Mouse (Mus musculus): ENCODE measurements at regions not wholly inside any gene's neighbourhood (a gene's known extent, or its start where the extent isn't known, plus 50 kb on each side); places are given as distances from the start of the nearest gene placed in this dataset.

DNA sequence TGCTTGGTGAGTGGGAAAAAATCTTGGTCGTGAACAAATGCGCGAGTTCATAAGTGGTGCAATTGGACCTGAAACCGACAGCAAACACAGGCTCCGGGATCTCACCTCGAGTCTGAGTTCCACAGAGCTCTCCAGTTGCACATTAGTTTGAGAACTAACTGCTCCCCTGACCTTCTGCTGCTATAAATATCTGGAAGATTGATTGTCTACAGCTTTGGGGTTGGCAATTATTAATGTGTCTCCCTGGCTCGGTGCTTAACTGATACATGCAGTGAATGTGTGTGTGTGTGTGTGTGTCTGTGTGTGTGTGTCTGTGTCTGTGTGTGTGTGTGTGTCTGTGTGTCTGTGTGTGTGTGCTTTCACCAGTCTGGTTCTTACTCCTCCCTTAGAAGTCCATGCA is 107.4 kb upstream of the Phyhipl start:
- H3K4me3 ChIP-seq (replicated peaks; ENCODE audit: low read length), result no peak overlapping the region
- H3K4me1 ChIP-seq (ENCODE audit: control insufficient read depth, insufficient read depth, low read length), result no peaks in the 10 kb centered on the region
- no peak overlapping the region for H3K9ac ChIP-seq (ENCODE audit: low read length)
- no peaks in the 10 kb centered on the region for H3K9me3 ChIP-seq (replicated peaks; ENCODE audit: control insufficient read depth, low read length)
- no peaks in the 10 kb centered on the region for H3K27me3 ChIP-seq (ENCODE audit: control insufficient read depth, insufficient read depth, low read length)
- H3K27ac ChIP-seq (ENCODE audit: low read length), result no peak overlapping the region
- 17% methylated on average over 7 of the region's 7 CpGs for WGBS
- ATAC-seq (ENCODE audit: insufficient read depth, low FRiP score), result peak; percentile 60; the same call in 1 of the 2 replicates
- no peaks in the 10 kb centered on the region for H3K36me3 ChIP-seq (ENCODE audit: control insufficient read depth, insufficient read depth, low read length)
- no peak overlapping the region for H3K4me2 ChIP-seq (ENCODE audit: low read depth, low read length)

DNA sequence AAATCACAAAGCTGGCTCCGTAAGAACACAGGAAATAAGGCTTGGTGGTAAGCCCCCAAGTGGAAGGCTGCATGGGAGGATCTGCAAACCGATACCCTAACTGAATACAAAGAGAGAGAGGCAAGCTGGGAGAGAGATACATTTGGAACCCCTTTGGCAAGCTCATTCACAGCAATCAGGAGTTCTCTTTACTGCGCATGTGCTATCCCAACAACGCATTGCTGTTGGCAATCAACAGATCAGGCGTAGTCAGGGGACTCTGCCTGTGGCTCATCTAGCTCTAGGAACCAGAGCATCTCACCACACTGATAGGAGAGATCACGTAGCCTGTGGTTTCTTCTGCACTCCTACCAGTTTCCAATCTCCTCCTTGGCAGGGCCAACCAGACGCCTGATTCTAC is 103.9 kb upstream of the Phyhipl start:
- no peak overlapping the region for H3K4me2 ChIP-seq (ENCODE audit: low read depth, low read length)
- no peak for ATAC-seq (ENCODE audit: insufficient read depth, low FRiP score)
- WGBS, result 77% methylated on average over 7 of the region's 7 CpGs
- H3K9me3 ChIP-seq (replicated peaks; ENCODE audit: control insufficient read depth, low read length), result no peaks in the 10 kb centered on the region
- no peaks in the 10 kb centered on the region for H3K27me3 ChIP-seq (ENCODE audit: control insufficient read depth, insufficient read depth, low read length)
- no peak overlapping the region for H3K4me3 ChIP-seq (replicated peaks; ENCODE audit: low read length)
- no peak overlapping the region for H3K27ac ChIP-seq (ENCODE audit: low read length)
- H3K36me3 ChIP-seq (ENCODE audit: control insufficient read depth, insufficient read depth, low read length), result no peaks in the 10 kb centered on the region
- H3K4me1 ChIP-seq (ENCODE audit: control insufficient read depth, insufficient read depth, low read length), result no peaks in the 10 kb centered on the region
- H3K9ac ChIP-seq (ENCODE audit: low read length), result no peak overlapping the region

DNA sequence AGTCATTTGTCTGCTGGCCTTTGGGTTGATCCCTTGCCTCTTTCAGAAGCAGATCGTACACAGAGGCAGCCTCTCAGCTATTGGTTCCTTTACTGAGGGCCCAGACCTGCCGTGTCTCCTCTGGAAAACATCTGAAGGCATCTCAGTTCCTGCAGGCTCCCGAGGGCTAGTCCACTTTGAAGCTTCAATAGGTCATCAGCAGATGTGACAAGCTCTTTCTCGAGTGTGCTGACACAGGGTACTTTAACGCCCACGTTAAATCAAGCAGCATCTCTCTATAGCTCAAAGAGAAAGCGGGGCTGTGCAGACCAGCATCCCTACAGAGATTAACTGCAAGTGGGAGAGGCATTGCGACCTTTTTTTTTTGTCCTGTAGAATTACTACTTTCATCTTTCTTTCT is 96.0 kb upstream of the Phyhipl start:
- H3K9me3 ChIP-seq (replicated peaks; ENCODE audit: control insufficient read depth, low read length), result no peaks in the 10 kb centered on the region
- H3K4me2 ChIP-seq (ENCODE audit: low read depth, low read length), result no peak overlapping the region
- H3K4me1 ChIP-seq (ENCODE audit: control insufficient read depth, insufficient read depth, low read length), result no peaks in the 10 kb centered on the region
- H3K9ac ChIP-seq (ENCODE audit: low read length), result no peak overlapping the region
- no peak for ATAC-seq (ENCODE audit: insufficient read depth, low FRiP score)
- no peak overlapping the region for H3K4me3 ChIP-seq (replicated peaks; ENCODE audit: low read length)
- WGBS, result 58% methylated on average over 8 of the region's 8 CpGs
- H3K27ac ChIP-seq (ENCODE audit: low read length), result no peak overlapping the region
- no peaks in the 10 kb centered on the region for H3K36me3 ChIP-seq (ENCODE audit: control insufficient read depth, insufficient read depth, low read length)
- H3K27me3 ChIP-seq (ENCODE audit: control insufficient read depth, insufficient read depth, low read length), result no peaks in the 10 kb centered on the region

DNA sequence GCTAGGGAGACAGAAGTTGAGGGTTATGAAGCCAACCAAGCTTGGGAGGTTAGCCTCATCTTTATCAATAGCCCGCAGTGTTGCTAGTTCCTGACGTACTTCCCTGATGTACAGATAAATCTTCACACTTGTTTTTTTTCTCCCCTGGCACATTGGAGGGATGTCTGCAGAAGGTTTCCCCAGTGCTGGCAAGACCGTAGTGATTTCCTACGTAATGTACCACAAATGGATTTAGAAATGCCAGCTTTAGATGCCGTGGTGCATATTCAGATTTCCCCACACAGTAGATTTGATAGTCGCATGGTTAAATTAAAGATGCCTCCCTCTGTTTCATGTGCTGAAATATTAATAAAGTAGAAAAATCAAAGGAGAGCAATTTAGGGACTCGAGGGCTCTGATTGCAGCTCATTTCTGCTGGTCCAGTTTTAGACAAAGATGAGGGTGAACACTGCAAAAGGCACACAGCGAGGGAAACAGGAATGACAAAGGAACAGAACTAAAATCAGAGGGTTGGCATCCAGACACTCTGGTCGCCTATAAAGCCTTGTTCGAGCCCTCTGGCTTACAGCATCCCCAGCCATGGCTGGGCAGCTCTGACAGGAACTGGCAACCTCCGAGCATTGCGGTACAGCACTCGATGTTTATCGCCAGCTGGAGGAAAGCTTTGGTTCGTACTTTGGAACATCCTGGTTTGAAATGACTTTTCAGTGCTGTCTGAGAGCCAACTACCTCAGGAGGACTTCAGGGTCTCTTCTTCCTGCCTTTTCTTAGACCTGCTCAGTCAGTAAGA is 94.8 kb upstream of the Phyhipl start:
- Histone ChIP-seq H3K36me3 (ENCODE audit: control insufficient read depth, insufficient read depth, low read length) (no peaks in the 10 kb centered on the region), H3K27me3 (ENCODE audit: control insufficient read depth, insufficient read depth, low read length) (no peaks in the 10 kb centered on the region), H3K4me3 (replicated peaks; ENCODE audit: low read length) (no peak overlapping the region), H3K4me1 (ENCODE audit: control insufficient read depth, insufficient read depth, low read length) (no peaks in the 10 kb centered on the region), H3K9me3 (replicated peaks; ENCODE audit: control insufficient read depth, low read length) (no peaks in the 10 kb centered on the region), H3K9ac (ENCODE audit: low read length) (no peak overlapping the region), H3K27ac (ENCODE audit: low read length) (no peak overlapping the region), H3K4me2 (ENCODE audit: low read depth, low read length) (no peak overlapping the region)
- no peak for ATAC-seq (ENCODE audit: insufficient read depth, low FRiP score)
- WGBS, result 84% methylated on average over 15 of the region's 15 CpGs

DNA sequence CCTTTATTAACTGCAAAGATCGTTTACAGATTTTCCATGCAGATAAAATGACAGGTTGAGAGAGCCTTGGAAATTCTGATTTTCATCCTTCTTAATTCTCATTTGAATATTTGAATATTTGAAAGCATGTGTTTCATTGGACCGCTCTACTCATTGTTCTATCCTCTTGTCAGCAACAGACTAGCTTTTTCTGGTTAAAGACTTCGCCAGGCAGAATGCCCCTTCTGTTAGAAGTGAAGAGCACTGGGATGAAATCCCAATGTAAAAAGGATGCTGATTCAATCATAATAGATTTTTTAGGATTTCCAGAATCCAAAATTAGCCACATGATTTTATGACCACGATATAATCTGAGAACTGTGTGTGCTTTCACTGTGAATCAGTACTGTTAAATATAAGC is 90.8 kb upstream of the Phyhipl start:
- no peak overlapping the region for H3K9ac ChIP-seq (ENCODE audit: low read length)
- WGBS, result 82% methylated on average over 4 of the region's 4 CpGs
- no peaks in the 10 kb centered on the region for H3K4me1 ChIP-seq (ENCODE audit: control insufficient read depth, insufficient read depth, low read length)
- no peak overlapping the region for H3K4me3 ChIP-seq (replicated peaks; ENCODE audit: low read length)
- no peak overlapping the region for H3K4me2 ChIP-seq (ENCODE audit: low read depth, low read length)
- H3K36me3 ChIP-seq (ENCODE audit: control insufficient read depth, insufficient read depth, low read length), result no peaks in the 10 kb centered on the region
- no peaks in the 10 kb centered on the region for H3K9me3 ChIP-seq (replicated peaks; ENCODE audit: control insufficient read depth, low read length)
- H3K27me3 ChIP-seq (ENCODE audit: control insufficient read depth, insufficient read depth, low read length), result no peaks in the 10 kb centered on the region
- no peak overlapping the region for H3K27ac ChIP-seq (ENCODE audit: low read length)
- ATAC-seq (ENCODE audit: insufficient read depth, low FRiP score), result no peak

DNA sequence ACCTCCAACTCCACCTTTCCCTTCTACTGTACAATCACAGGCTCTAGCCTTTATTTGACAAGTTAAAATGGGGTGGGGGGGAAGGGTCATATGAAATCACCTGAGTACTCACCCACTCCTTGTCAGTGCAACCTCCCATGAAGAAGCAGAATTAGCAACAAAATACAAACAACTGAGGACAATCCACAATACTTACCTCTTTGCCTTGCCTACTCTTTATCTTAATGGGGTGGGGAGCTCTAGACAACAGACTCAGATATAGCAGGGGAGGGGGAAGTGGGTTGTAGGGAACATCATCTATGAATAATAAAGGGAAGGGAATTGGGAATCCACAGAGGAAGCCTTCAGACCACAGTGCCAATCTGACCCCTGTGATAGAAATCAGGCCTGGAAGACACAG is 86.1 kb upstream of the Phyhipl start:
- H3K4me1 ChIP-seq (ENCODE audit: control insufficient read depth, insufficient read depth, low read length), result no peaks in the 10 kb centered on the region
- H3K4me2 ChIP-seq (ENCODE audit: low read depth, low read length), result no peak overlapping the region
- H3K9me3 ChIP-seq (replicated peaks; ENCODE audit: control insufficient read depth, low read length), result no peaks in the 10 kb centered on the region
- no peaks in the 10 kb centered on the region for H3K36me3 ChIP-seq (ENCODE audit: control insufficient read depth, insufficient read depth, low read length)
- H3K27me3 ChIP-seq (ENCODE audit: control insufficient read depth, insufficient read depth, low read length), result no peaks in the 10 kb centered on the region
- no peak overlapping the region for H3K4me3 ChIP-seq (replicated peaks; ENCODE audit: low read length)
- H3K27ac ChIP-seq (ENCODE audit: low read length), result no peak overlapping the region
- no peak overlapping the region for H3K9ac ChIP-seq (ENCODE audit: low read length)
- no peak for ATAC-seq (ENCODE audit: insufficient read depth, low FRiP score)

DNA sequence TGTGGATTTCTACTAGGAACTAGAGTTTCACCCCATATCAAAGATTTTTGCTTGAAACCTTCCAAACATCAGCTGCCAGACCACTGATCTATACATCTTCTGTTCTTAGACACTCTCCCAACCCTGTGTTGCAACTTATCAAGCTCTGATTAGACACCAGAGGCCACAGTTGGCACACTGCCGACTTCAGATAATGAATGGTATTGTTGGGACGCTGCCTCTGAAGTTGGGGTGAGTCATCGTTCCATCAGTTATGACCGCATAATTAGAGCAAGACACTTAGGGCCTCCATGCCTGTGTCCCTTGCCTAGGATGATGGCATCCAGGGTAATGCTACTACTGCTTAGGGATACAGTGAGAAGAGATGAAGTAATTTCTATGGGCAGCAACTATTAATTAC is 84.3 kb upstream of the Phyhipl start:
- no peaks in the 10 kb centered on the region for H3K27me3 ChIP-seq (ENCODE audit: control insufficient read depth, insufficient read depth, low read length)
- no peaks in the 10 kb centered on the region for H3K36me3 ChIP-seq (ENCODE audit: control insufficient read depth, insufficient read depth, low read length)
- no peak overlapping the region for H3K9ac ChIP-seq (ENCODE audit: low read length)
- 67% methylated on average over 4 of the region's 4 CpGs for WGBS
- no peak overlapping the region for H3K27ac ChIP-seq (ENCODE audit: low read length)
- no peaks in the 10 kb centered on the region for H3K9me3 ChIP-seq (replicated peaks; ENCODE audit: control insufficient read depth, low read length)
- H3K4me2 ChIP-seq (ENCODE audit: low read depth, low read length), result no peak overlapping the region
- no peak overlapping the region for H3K4me3 ChIP-seq (replicated peaks; ENCODE audit: low read length)
- no peak for ATAC-seq (ENCODE audit: insufficient read depth, low FRiP score)
- no peaks in the 10 kb centered on the region for H3K4me1 ChIP-seq (ENCODE audit: control insufficient read depth, insufficient read depth, low read length)

DNA sequence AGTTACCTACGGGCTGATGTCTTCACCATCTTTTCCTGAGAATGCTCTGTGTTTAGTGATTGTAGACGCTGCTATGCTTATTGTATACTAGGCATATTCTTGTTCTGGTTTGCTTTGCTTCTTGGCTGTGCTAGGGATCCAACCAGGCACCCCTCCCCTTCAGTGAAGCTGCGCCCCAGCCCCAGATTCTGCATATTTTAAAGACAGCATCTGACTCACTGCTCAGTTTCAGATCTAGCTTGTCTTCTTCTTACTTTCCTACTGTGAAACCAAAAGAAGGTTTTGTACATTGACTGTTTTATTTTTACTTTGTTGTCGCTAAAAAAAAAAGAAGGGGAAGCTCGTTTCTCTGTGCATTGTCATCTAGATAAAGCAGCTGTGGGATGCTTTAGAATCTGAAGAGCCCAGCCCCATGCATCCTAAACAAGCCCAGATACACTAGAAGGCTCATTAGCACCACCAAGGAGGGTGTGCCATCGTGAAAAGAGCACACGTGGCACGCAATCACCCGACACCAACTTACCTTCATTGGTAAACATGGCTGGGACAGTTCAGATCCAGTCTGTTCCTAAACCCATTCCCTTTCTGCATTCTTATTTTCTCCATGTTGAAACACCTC is 83.7 kb upstream of the Phyhipl start:
- Histone ChIP-seq H3K9me3 (replicated peaks; ENCODE audit: control insufficient read depth, low read length) (no peaks in the 10 kb centered on the region), H3K36me3 (ENCODE audit: control insufficient read depth, insufficient read depth, low read length) (no peaks in the 10 kb centered on the region), H3K4me1 (ENCODE audit: control insufficient read depth, insufficient read depth, low read length) (no peaks in the 10 kb centered on the region), H3K27me3 (ENCODE audit: control insufficient read depth, insufficient read depth, low read length) (no peaks in the 10 kb centered on the region), H3K4me2 (ENCODE audit: low read depth, low read length) (no peak overlapping the region), H3K4me3 (replicated peaks; ENCODE audit: low read length) (no peak overlapping the region), H3K9ac (ENCODE audit: low read length) (no peak overlapping the region), H3K27ac (ENCODE audit: low read length) (no peak overlapping the region)
- WGBS, result 81% methylated on average over 9 of the region's 9 CpGs
- ATAC-seq (ENCODE audit: insufficient read depth, low FRiP score), result no peak

DNA sequence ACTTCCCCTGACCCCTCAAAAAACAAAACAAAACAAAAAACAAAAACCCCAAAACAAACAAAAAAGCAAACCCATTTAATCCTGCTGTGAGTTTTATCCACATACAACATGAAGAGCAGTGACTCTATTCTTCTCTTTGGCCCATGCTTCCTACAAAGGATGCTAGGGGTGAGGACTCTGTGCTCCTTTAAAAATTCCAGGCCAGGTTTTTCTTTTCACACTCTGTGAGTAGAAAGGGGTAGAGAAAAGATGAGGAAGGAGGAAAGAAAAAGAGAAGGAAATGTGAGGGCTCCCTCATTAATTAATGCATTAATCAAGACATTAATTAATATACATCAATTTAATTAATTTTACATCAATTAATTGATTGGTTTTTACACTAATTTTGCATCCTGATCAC is 82.9 kb upstream of the Phyhipl start:
- Histone ChIP-seq H3K9me3 (replicated peaks; ENCODE audit: control insufficient read depth, low read length) (no peaks in the 10 kb centered on the region), H3K4me2 (ENCODE audit: low read depth, low read length) (no peak overlapping the region), H3K4me1 (ENCODE audit: control insufficient read depth, insufficient read depth, low read length) (no peaks in the 10 kb centered on the region), H3K36me3 (ENCODE audit: control insufficient read depth, insufficient read depth, low read length) (no peaks in the 10 kb centered on the region), H3K4me3 (replicated peaks; ENCODE audit: low read length) (no peak overlapping the region), H3K9ac (ENCODE audit: low read length) (no peak overlapping the region), H3K27ac (ENCODE audit: low read length) (no peak overlapping the region), H3K27me3 (ENCODE audit: control insufficient read depth, insufficient read depth, low read length) (no peaks in the 10 kb centered on the region)
- no peak for ATAC-seq (ENCODE audit: insufficient read depth, low FRiP score)
